Mouse (Mus musculus) ES-CJ7 (cell line): ENCODE results near the gene Caml.
"Not testable (repeated sequence)": the region's sequence is repeated elsewhere in the genome, so short reads cannot be mapped to it uniquely, and the experiment has no call there.

Experiments
- DNase-seq: peaks from one replicate; pipeline ENCODE4 v3.0.0; 2011; ENCODE audit warnings: low read depth, low spot score

The Caml gene

DNA sequence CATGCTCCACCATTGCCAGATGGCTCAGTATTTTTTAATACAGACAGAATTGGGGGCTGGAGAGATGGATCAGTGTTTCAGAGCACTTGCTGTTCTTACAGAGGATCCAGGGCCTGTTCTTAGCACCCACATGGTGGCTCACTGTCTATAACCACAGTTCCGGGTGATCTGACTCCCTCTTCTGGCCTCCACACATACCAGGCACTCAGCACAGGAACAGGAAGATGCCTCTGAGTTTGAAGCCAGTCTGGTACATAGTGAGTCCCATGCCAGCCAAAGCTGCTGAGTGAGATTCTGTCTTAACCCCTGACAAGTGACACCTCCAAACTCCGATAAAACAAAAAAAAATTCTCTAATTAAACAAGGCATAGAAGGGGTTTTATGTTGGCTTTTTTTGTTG is 2.5 kb upstream of the Caml start:
- no peak for DNase-seq

DNA sequence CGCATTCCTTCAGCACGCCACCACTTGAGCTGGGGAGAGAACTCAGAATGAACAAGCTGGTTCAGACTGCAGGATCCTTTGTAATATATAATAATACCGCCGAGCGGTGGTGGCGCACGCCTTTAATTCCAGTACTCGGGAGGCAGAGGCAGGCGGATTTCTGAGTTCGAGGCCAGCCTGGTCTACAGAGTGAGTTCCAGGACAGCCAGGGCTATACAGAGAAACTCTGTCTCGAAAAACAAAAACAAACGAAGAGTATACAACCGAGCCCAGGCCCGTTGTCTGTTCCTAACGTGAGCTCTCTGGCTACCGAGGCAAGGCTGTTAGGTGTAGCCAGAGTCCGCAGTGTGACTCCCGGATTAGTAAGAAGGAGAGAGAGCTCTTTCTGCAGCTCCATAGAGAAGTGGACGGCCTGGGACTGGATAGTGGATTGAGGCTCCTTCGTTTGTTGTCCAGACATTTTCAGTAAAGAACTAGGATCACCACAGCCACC is 603 bp upstream of the Caml start:
- DNase-seq: not testable (repeated sequence)

DNA sequence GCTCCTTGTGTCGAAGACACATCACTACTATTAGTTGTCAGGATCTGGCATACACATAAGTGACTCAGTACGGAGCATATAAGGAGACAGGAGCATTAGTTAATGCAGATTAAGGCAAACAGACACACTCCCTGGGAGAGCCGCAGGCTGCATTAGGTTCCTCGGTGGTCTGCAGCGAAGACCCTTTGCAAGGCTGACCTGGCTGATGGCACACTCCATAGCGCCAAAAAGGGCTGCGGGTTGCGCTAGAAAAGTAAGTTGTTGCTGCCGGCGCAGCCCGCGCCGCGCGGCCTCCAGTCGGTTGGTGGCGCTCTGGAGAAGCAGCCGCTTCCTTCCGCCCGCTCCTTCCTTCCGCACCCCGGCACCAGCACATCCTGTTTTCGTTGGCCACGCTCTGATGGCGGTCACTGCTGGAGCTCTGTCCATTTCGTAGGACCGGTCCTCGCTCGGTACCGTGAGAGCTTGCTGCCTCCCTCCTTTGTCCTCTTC is 11.9 kb downstream of the Caml start, which contains the start of gene Ddx46:
Ddx46 (plus strand) TSS at position 389 of the 489 bp plus-strand sequence.
- DNase-seq: peak; percentile 90

DNA sequence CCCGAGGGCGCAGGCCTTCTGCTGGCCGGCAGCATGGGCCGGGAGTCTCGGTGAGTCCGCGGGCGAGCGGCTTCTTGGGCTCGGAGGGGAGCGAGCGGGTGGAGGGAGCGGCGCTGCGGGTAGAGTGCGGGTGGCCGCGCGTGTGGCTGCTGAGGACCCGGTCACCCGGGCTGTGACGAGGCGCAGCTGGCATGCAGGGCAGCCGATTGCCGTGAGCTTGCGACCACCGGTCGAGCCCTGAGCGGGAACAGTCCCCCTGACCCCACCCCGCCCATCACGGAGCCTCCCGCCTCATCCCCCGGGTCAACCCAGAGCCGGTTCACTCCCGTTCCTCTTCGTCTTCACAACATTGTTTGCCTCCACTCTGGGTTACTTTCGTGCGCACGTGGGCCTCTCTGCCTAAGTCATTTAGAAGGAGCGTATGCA is 12.4 kb downstream of the Caml start:
- peak; percentile 53 for DNase-seq

DNA sequence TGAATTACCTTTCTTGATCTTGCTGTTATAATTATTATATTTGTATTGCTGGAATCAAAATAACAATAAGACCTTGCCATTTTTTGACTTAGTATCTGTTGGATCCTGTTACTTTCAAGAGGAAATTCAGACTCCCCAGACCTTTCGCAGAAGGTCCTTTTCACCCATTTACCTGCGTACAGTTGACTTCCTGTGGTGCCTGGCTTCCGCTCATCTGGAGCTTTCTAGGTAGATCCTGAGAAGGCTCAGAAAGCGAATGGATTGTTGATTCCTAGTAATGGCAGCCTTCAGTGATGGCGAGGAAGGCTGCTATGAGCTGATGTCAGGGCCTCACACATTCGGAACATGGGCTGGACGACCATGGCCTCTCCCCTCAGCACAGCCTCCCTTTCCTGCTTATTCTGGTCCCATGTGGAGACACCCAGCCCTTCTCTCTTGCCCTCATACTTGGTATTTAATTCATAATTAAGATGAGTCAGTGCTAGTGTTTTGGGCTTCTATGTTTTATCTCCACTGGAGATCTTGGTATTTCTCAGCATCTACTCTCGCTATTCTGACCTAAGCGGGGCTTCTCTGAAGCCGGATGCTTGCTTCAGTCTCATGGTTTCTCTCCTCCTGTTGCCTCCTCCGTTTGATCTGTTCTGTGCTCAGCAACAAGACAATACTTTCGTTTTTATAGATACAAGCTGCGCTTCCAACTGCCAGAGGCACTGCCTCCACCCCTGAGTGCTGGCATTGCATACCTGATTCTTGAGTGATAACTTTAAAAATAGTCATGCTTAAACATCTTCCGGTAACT is 13.6 kb downstream of the Caml start:
- no peak for DNase-seq

DNA sequence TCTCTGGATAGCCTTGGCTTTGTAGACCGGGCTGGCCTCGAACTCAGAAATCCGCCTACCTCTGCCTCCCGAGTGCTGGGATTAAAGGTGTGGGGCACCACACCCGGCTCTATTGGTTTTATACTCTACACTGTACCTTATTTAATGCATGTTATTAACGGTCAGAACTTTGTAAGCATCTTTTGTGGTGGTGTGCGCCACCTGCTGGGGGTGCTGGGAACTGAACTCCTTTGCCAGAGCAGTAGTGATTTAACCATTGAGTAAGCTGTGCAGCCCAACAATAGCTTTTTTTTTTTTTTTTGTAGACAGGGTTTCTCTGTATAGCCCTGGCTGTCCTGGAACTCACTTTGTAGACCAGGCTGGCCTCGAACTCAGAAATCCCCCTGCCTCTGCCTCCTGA is 17.7 kb downstream of the Caml start:
- DNase-seq: peak; percentile 78

DNA sequence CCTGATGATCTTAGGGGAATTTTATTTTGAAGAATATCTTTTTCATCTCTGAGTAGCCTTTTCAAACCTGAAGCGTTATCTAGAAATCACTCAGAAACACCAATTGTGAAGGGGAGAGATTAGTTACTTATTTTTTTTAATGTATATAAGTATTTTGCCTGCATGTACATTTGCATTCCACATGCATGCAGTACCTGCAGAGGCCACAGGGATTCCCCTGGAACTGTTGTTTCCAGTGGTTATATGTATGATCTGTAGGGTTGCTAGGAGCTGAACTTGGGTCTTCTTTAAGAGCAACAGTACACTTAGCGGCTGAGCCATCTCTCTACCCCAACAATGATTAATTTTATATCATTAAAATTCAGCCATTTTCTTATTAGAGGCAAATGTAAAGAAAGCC is 21.7 kb downstream of the Caml start:
- DNase-seq: peak; percentile 64

DNA sequence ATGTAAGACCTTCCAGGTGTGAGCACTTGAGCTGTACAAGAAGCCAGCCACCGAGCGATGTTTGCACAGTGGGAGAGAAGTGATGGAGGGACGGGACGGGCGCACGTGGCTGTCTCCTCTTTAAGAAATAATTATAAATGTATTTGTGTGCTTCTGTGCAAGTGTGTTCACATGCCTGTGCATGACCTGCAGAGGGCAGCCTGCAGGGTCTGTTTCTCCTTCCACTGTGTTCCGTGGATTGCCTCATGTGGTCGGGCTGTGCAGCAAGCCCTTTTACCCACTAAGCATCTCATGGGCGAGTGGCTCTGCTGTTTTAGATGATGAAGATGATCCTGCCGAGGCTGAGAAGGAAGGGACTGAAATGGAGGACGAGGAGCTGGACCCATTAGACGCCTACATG is 27.3 kb downstream of the Caml start:
- peak; percentile 54 for DNase-seq

DNA sequence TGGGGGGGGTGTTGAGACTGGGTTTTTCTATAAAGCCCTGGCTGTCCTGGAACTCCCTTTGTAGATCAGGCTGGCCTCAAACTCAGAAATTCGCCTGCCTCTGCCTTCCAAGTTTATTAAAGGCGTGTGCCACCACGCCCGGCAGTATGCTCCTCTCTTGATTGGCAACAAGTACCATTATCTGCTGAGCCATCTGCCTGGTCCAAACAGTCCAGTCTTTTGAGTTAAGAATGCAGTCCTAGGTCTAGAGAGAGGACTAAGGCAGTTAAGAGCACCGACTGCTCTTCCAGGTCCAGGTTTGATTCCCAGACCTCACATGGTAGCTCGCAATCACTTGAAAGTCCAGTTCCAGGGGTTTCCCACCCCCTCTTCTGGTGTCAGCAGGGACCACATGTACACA is 28.2 kb downstream of the Caml start:
- no peak for DNase-seq

DNA sequence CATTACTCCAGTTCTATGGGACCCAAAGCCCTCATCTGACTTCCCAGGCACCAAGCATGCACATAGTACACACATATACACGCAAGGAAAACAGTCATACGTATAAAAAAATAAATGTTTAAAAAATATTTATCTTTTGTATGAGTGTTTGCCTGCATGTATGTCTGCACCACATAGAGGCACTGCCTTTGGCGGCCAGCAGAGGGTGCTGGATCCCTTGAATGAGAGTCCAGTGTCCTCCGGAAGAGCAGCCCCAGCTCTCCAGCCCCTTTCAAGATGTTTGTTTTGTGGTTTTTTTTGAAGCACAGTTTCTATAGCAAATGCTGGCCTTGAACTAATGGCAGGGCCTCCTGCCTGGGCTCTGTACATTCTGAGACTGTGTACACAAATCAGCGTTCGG is 45.7 kb downstream of the Caml start:
- peak; percentile 44 for DNase-seq

DNA sequence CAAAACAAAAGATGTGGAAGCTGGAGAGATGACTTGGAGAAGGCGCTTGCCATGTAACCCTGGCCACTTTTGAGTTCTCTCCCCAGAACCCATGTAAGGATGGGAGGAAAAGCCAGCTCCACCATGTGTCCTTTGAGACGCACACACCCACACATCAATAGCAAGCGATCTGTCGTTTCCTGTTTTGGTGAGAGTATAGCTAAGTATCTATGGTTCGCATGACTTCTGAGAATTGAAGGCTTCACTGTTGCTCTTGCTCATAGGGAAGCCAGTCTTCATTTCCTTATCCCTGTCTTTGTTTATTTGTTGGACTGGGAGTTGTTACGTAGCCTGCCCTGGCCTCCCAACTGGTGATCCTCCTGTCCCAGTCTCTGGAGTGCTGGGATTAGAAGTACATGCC is 49.9 kb downstream of the Caml start:
- DNase-seq: no peak

DNA sequence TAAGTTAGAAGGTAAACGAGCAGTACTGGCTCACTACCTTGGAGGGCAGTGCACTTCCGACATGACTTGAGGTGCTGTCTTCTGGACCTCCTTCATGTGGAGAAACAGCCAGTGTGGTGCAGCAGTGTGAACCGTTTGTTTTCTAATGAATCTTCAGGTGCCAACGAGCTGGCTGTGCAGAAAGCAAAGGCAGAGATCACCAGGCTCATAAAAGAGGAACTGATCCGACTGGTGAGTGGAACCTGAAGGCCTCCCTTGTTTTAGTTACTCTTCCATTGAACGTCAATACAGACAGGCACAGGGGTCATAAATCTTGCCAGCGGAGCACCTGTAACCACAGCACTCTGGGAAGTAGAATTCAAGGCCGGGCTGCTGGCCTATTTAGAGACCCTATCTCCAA is 54.6 kb downstream of the Caml start:
- no peak for DNase-seq
